In the genomic region with DNA sequence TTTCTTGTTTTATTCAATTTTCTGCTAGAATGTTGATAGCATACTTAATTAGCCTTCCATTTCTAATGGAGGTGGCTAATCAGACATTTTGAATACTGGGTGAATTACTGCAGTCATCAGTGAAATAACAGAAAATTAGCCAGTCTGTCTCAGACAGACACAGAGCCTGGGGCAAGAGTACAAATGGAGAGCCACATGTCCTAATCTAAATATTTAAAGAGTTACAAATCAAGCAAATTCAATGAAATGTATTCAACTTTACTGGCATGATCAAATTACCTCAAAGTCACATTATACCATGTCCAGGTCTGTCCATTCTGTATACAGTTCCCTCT, we compare ENCODE assay signal across 20 mouse cellular contexts.
DNase-seq lines count a peak whose midpoint lies in the region; ATAC-seq and TF ChIP-seq lines count a peak whose summit lies in the region.
"Had no signal": no experiment of that assay in that cellular context is flagged by ENCODE, and none has a peak within 500 bp of the region (broad histone marks: within the 10 kb centered on the region; RNA-seq: fewer than 3 reads in every experiment).

No protein-coding gene starts in this region.

- no peaks in the 10 kb centered on the region for H3K4me1 ChIP-seq in forebrain, embryonic 14.5 days (ENCODE audit: control insufficient read depth, insufficient read depth, low read length)
- H3K4me1 ChIP-seq in forebrain, postnatal 0 days (ENCODE audit: insufficient read depth) = no peaks in the 10 kb centered on the region
- no peaks in the 10 kb centered on the region for H3K4me1 ChIP-seq in midbrain, embryonic 13.5 days (replicated peaks)
- no peaks in the 10 kb centered on the region for H3K4me1 ChIP-seq in midbrain, embryonic 15.5 days
- peaks cover 4% of the 10 kb centered on the region; the same call in 1 of the 2 replicates for H3K4me1 ChIP-seq in forebrain, embryonic 16.5 days (replicated peaks; ENCODE audit: control insufficient read depth, insufficient read depth, low read length)
- H3K4me1 ChIP-seq: embryonic facial prominence, embryonic 10.5 days; heart, embryonic 13.5 days; intestine, embryonic 15.5 days had no signal

- H3K27me3 ChIP-seq in forebrain, embryonic 14.5 days (replicated peaks; ENCODE audit: control insufficient read depth, insufficient read depth, low read length) = no peaks in the 10 kb centered on the region
- H3K27me3 ChIP-seq in forebrain, postnatal 0 days (ENCODE audit: insufficient read depth, low read length) = no peaks in the 10 kb centered on the region
- H3K27me3 ChIP-seq in midbrain, embryonic 13.5 days = no peaks in the 10 kb centered on the region
- H3K27me3 ChIP-seq in midbrain, embryonic 15.5 days (replicated peaks) = no peaks in the 10 kb centered on the region
- no peaks in the 10 kb centered on the region for H3K27me3 ChIP-seq in forebrain, embryonic 16.5 days (replicated peaks; ENCODE audit: control insufficient read depth, insufficient read depth, low read length)
- H3K27me3 ChIP-seq: CH12.LX; heart, embryonic 13.5 days; intestine, embryonic 15.5 days; Patski had no signal

- H3K27ac ChIP-seq in forebrain, embryonic 14.5 days (ENCODE audit: low read depth, low read length) = no peak overlapping the region
- no peak overlapping the region for H3K27ac ChIP-seq in forebrain, postnatal 0 days (ENCODE audit: low read depth, low read length)
- H3K27ac ChIP-seq in midbrain, embryonic 13.5 days = no peak overlapping the region
- H3K27ac ChIP-seq in midbrain, embryonic 15.5 days = no peak overlapping the region
- H3K27ac ChIP-seq in forebrain, embryonic 16.5 days (ENCODE audit: low read length) = no peak overlapping the region
- H3K27ac ChIP-seq: embryonic facial prominence, embryonic 10.5 days; heart, embryonic 13.5 days; intestine, embryonic 15.5 days had no signal

- no peak overlapping the region for H3K9ac ChIP-seq in forebrain, embryonic 14.5 days (ENCODE audit: low read length)
- no peak overlapping the region for H3K9ac ChIP-seq in forebrain, postnatal 0 days
- H3K9ac ChIP-seq in midbrain, embryonic 13.5 days (replicated peaks) = no peak overlapping the region
- H3K9ac ChIP-seq in midbrain, embryonic 15.5 days = no peak overlapping the region
- no peak overlapping the region for H3K9ac ChIP-seq in forebrain, embryonic 16.5 days (replicated peaks; ENCODE audit: low read depth, low read length)
- H3K9ac ChIP-seq: heart, embryonic 13.5 days; intestine, embryonic 15.5 days had no signal

- peak; percentile 62; the same call in 1 of the 2 replicates for ATAC-seq in forebrain, embryonic 14.5 days
- no peak for ATAC-seq in forebrain, postnatal 0 days
- ATAC-seq in midbrain, embryonic 13.5 days = peak; percentile 43; the same call in 1 of the 2 replicates
- no peak; the same call in 1 of the 2 replicates for ATAC-seq in midbrain, embryonic 15.5 days (replicated peaks)
- peak; percentile 69 for ATAC-seq in forebrain, embryonic 16.5 days
- ATAC-seq: activated CD4-positive, CD25-positive, alpha-beta regulatory T cell, adult 4 months; intestine, embryonic 15.5 days; Patski had no signal

- no peak for TF ChIP-seq POLR2A in brain, embryonic 14.5 days (IDR thresholded peaks at IDR 0.05; ENCODE audit: borderline replicate concordance, extremely low read depth, insufficient read depth, insufficient read length, poor library complexity, severe bottlenecking)

- no peaks in the 10 kb centered on the region for H3K9me3 ChIP-seq in forebrain, embryonic 14.5 days (replicated peaks; ENCODE audit: control insufficient read depth, low read length)
- H3K9me3 ChIP-seq in forebrain, postnatal 0 days (ENCODE audit: low read length) = no peaks in the 10 kb centered on the region
- H3K9me3 ChIP-seq in midbrain, embryonic 13.5 days = no peaks in the 10 kb centered on the region
- no peaks in the 10 kb centered on the region for H3K9me3 ChIP-seq in midbrain, embryonic 15.5 days
- H3K9me3 ChIP-seq in forebrain, embryonic 16.5 days (ENCODE audit: control insufficient read depth, low read length) = no peaks in the 10 kb centered on the region
- H3K9me3 ChIP-seq: embryonic facial prominence, embryonic 10.5 days; heart, embryonic 13.5 days; intestine, embryonic 15.5 days had no signal

- H3K4me2 ChIP-seq in forebrain, embryonic 14.5 days (ENCODE audit: low read length) = no peak overlapping the region
- no peak overlapping the region for H3K4me2 ChIP-seq in forebrain, postnatal 0 days (ENCODE audit: low read depth)
- H3K4me2 ChIP-seq in midbrain, embryonic 13.5 days (replicated peaks) = no peak overlapping the region
- no peak overlapping the region for H3K4me2 ChIP-seq in midbrain, embryonic 15.5 days
- no peak overlapping the region for H3K4me2 ChIP-seq in forebrain, embryonic 16.5 days (ENCODE audit: low read length)
- H3K4me2 ChIP-seq: heart, embryonic 13.5 days; intestine, embryonic 15.5 days had no signal

- no peak for TF ChIP-seq CTCF in forebrain, postnatal 0 days (IDR thresholded peaks at IDR 0.05; ENCODE audit: low read depth)
- no peak for TF ChIP-seq CTCF in brain, embryonic 14.5 days (IDR thresholded peaks at IDR 0.05; ENCODE audit: borderline replicate concordance, extremely low read depth, insufficient read depth, insufficient read length)

- H3K4me3 ChIP-seq in forebrain, embryonic 14.5 days (ENCODE audit: low read depth, low read length) = no peak overlapping the region
- H3K4me3 ChIP-seq in forebrain, postnatal 0 days (ENCODE audit: low read depth, low read length) = no peak overlapping the region
- no peak overlapping the region for H3K4me3 ChIP-seq in midbrain, embryonic 13.5 days (replicated peaks)
- no peak overlapping the region for H3K4me3 ChIP-seq in midbrain, embryonic 15.5 days
- no peak overlapping the region for H3K4me3 ChIP-seq in forebrain, embryonic 16.5 days (replicated peaks; ENCODE audit: low read length)
- H3K4me3 ChIP-seq: embryonic facial prominence, embryonic 10.5 days; heart, embryonic 13.5 days; intestine, embryonic 15.5 days had no signal

- H3K36me3 ChIP-seq in forebrain, embryonic 14.5 days (ENCODE audit: control insufficient read depth, insufficient read depth, low read length) = no peaks in the 10 kb centered on the region
- H3K36me3 ChIP-seq in forebrain, postnatal 0 days (ENCODE audit: insufficient read depth) = no peaks in the 10 kb centered on the region
- no peaks in the 10 kb centered on the region for H3K36me3 ChIP-seq in midbrain, embryonic 13.5 days
- H3K36me3 ChIP-seq in midbrain, embryonic 15.5 days (replicated peaks) = no peaks in the 10 kb centered on the region
- no peaks in the 10 kb centered on the region for H3K36me3 ChIP-seq in forebrain, embryonic 16.5 days (ENCODE audit: control insufficient read depth, insufficient read depth)
- H3K36me3 ChIP-seq: embryonic facial prominence, embryonic 10.5 days; heart, embryonic 13.5 days; intestine, embryonic 15.5 days had no signal

- peak; percentile 11 for DNase-seq in forebrain, embryonic 14.5 days (ENCODE audit: low spot score)
- no peak for DNase-seq in forebrain, postnatal 0 days
- peak; percentile 50 for DNase-seq in brain, embryonic 14.5 days (ENCODE audit: low read depth)
- DNase-seq in yolk sac, embryonic 10.5 days (ENCODE audit: low spot score) = no peak
- DNase-seq in cerebellum, adult 11-12 months = no peak
- DNase-seq: adrenal gland, postnatal 14 days; cerebellum, adult 2 months; gastrocnemius, postnatal 36 days; heart, adult 11 months; heart, postnatal 36 days; kidney, adult 18-20 months had no signal

Comparison
In these comparisons a context has a peak if more than half of its experiments do, and no peak if none do; other contexts are left out.
1. ATAC-seq: peak in forebrain, embryonic 14.5 days (single experiment), midbrain, embryonic 13.5 days (single experiment) and forebrain, embryonic 16.5 days (single experiment); none in forebrain, postnatal 0 days (single experiment) and midbrain, embryonic 15.5 days (single experiment).
2. DNase-seq: peak in forebrain, embryonic 14.5 days (single experiment) and brain, embryonic 14.5 days (single experiment); none in forebrain, postnatal 0 days (single experiment), yolk sac, embryonic 10.5 days (single experiment) and cerebellum, adult 11-12 months (single experiment).